Comparison of ENCODE assay signal across 7 mouse cellular contexts in the genomic region with DNA sequence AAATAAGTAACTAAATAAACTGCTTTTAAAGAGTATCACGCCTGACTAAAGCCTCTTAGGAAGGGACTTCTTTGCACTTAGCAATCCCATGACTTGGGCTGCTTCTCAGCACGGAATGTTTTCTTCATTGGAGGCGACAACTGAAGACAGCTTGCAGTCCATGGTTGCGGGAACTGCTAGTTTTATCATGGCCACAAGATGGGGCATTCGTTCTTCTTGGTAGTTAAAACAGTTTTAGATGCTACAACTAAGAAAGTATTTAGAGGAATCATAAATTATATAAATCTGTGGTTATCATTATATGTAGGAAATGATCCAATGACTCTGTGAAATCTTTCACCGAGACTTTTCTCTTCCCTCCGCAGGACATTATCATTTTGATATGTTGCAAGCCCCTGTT. TPM values are rescaled to one million over a fixed set of nuclear protein-coding genes. Genes with fewer than 3 reads are reported as not detected.
A peak's percentile ranks its signal among the peaks of the same experiment; 100 is the strongest.
DNase-seq lines count a peak whose midpoint lies in the region; ATAC-seq and TF ChIP-seq lines count a peak whose summit lies in the region.

No protein-coding gene starts in this region.

- H3K4me2 ChIP-seq in lung, postnatal 0 days (replicated peaks; ENCODE audit: low read depth, low read length): peak overlapping the region; percentile 44; the same call in 1 of the 2 replicates

- TF ChIP-seq EP300 in lung, postnatal 0 days (IDR thresholded peaks at IDR 0.05): no peak

- WGBS in lung, postnatal 0 days: 30% methylated on average over 7 of the region's 7 CpGs

- no peaks in the 10 kb centered on the region for H3K9me3 ChIP-seq in lung, postnatal 0 days (ENCODE audit: low read length)

- DNase-seq in Muller cell, postnatal 12 days (ENCODE audit: inconsistent ontology term): peak; percentile 56
- DNase-seq in cerebellum, postnatal 14 days: peak; percentile 77 to 78
- peak; percentile 61 for DNase-seq in heart, adult 8-10 months (ENCODE audit: low spot score)
- DNase-seq in layer of hippocampus, adult 18-20 months (ENCODE audit: low spot score in 2 of 2): peak; percentile 50 to 89
- DNase-seq in lung, postnatal 0 days (ENCODE audit: low spot score): peak; percentile 86
- peak; percentile 48 for DNase-seq in right cerebral cortex, postnatal 14 days

- no peak overlapping the region for H3K9ac ChIP-seq in lung, postnatal 0 days (replicated peaks; ENCODE audit: low read depth)

- peaks cover 4% of the 10 kb centered on the region; the same call in 1 of the 2 replicates for H3K4me1 ChIP-seq in lung, postnatal 0 days (ENCODE audit: insufficient read depth, low read depth, low read length)

- peak; percentile 74 for ATAC-seq in CD4-positive, CD25-positive, alpha-beta regulatory T cell, adult 4 months
- peak; percentile 27; the same call in 1 of the 2 replicates for ATAC-seq in lung, postnatal 0 days

- no peaks in the 10 kb centered on the region for H3K27me3 ChIP-seq in lung, postnatal 0 days (replicated peaks; ENCODE audit: insufficient read depth, low read length)

- peak; percentile 85 for TF ChIP-seq CTCF in lung, postnatal 0 days (IDR thresholded peaks at IDR 0.05)

- H3K36me3 ChIP-seq in lung, postnatal 0 days (ENCODE audit: insufficient read depth, low read length): no peaks in the 10 kb centered on the region

- H3K4me3 ChIP-seq in lung, postnatal 0 days (ENCODE audit: low read depth, low read length): no peak overlapping the region

- no peak overlapping the region for H3K27ac ChIP-seq in lung, postnatal 0 days (ENCODE audit: low read length)

RNA-seq across cellular contexts. Expression of gene Gtf2a1, which starts 50.4 kb away (rescaled TPM):
- 10 to 100 TPM; 76.9 to 95.8 TPM for polyA plus RNA-seq in CD4-positive, CD25-positive, alpha-beta regulatory T cell, adult 4 months (2017; shearing (Covaris generic))
- 10 to 100 TPM; 24.5 to 31.5 (median 28.2) TPM for total RNA-seq in heart, adult 8-10 months (2022)
- total RNA-seq in layer of hippocampus, adult 18-20 months (2021): 10 to 100 TPM; 53.5 to 54.1 TPM
- polyA plus RNA-seq in lung, postnatal 0 days (2015; fragmentation: Nextera tagmentation; extraction: Ambion mirVana): 25.0 and 30.3 TPM in 2 replicates
